Mouse (Mus musculus): Measurements from ENCODE around the gene Utp14b.

Utp14b gene

DNA sequence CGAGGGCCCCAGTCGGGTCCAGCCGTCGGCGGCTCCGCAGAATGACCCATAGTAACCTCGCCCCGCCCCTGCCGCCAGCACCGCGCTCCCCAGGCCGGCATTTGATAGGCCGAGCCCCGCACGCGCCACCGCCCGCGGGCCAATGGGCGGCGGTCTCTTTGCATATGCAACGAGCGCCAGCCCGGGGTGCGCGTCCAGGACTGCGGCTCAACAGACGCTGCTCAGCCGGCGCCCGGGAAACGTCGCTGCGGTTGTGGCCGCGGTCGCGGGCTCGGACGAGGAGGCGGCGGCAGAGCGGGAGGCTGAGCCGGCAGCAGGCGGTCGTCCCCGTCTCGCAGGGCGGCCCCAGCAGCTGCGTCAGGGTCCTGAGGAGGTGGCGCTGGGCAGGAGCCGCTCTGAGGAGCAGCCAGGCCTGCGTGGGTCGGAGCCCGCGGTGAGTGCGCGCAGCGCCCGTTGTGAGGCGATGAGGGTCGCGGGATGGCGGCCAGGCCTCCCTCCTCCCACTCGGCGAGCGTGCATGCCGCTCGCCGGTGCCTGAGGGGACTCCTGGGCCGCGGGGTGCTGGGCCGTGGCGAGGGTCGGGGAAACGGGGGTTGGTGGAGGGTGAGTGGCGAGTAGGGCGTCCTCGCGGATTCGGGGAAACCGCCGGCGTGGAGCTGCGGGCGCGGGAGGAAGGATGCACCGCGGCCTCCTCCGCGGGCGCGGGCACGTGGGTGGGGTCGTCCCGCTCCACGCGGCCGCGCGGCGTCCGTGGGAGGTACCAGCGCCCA is at the start of gene Utp14b, which contains the start of gene Acsl3:
TSS of gene Utp14b (plus strand) at position 368 of the 770 bp plus-strand sequence.
TSS of gene Acsl3 (plus strand) at position 155 of the 770 bp plus-strand sequence.
- DNase-seq, result peak; percentile 96

DNA sequence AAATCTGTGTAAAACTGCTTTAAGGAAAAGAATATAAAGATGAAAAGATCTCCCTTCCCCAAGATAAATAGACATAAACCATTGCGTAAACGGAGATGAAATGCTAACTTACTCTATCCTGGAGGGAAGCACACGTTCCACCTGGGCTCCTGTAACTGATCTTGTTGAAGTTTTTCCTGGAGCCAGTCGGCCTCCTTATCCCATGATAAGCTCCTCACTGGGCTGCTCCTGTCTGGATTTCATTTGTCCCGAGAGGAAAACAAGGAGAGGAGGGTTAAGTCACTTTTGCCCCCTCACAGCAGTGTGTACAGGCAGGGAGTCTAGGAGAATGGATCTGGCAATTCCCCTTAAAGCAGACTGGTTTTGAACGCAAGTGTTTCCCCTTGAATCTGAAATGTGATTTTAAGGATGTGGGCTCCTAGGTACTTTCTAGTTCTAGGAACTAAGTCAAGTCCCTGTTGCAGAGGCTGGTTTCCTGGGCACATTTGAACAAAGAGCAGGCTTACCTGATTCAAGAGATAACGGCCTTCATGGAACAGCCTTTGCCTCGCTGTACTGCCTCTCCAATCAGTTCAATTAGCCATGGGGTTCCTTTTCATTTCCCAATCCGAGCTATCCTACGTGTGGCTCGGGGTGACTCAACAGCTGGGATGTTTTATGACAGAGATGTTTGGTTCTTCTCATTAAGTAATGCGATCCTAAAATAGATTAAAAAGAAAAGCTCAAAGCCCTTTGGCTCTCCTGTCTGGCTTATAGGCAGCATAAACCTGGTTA is 48.5 kb upstream of the Utp14b start:
- DNase-seq, result no peak

DNA sequence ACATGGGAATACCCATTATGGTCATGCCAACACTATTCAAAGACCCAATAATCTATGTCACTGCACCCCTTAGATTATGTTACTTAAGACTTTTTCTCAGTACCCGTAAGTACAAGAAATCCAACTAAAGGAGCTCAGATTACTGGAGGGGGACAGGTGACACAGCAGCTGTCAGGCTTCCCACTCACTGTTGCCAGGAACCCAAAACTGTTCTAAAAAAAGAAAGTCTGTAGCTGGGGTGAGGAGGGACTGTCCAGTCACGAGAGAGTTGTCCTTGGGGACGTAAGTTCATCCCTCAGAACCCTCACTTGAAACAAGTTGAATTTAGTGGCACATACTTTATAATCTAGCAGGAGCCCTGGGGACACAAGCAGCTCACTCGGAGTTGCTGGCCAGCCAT is 46.8 kb upstream of the Utp14b start:
- DNase-seq, result no peak

- no peak for DNase-seq
These were observed 44.9 kb upstream of the Utp14b start for GRCm38 (mm10) chr1:78612959-78613358.

GRCm38 (mm10) chr1:78624352-78624751 is 33.5 kb upstream of the Utp14b start:
- DNase-seq, result no peak

DNA sequence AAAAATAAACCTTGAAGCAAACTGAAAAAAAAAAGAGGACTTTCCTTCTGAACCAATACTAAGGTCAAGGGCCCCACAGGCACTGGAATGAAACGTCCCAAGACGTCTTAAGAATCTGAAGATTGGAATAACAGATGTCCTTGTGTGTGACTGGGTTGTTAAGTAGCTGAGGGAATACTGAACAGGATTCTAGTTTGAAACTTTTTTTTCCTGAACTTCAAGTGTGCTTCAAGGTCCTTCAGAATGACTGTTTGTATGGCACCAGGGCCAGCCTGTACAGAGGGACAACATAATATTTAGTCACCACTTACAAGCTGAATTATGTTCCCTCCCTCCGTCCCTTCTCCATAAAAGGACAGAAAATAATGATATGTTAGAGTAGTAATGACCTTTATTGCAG is 23.4 kb upstream of the Utp14b start:
- no peak for DNase-seq

GRCm38 (mm10) chr1:78640871-78641270 is 17.0 kb upstream of the Utp14b start:
- peak; percentile 42 for DNase-seq

DNA sequence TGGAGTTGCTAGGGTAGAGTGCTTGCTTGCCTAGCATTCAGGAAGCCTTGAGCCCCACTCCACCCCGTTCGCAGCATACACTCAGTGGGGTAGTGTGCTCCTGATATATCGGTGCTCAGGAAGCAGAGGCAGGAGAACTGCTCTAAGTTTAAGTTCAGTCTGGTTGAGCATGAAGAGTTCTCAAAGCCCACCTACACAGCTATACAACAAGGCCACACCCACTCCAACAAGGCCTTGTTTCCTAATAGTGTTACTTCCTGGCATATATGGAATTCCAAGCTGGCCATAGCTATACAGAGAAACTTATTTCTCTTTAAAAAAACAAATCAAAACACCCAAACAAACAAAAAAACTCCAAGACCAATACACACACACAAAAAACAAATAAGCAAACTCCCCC is 16.0 kb upstream of the Utp14b start:
- no peak for DNase-seq

- no peak for DNase-seq
These were observed 15.6 kb upstream of the Utp14b start for GRCm38 (mm10) chr1:78642197-78642596.

DNA sequence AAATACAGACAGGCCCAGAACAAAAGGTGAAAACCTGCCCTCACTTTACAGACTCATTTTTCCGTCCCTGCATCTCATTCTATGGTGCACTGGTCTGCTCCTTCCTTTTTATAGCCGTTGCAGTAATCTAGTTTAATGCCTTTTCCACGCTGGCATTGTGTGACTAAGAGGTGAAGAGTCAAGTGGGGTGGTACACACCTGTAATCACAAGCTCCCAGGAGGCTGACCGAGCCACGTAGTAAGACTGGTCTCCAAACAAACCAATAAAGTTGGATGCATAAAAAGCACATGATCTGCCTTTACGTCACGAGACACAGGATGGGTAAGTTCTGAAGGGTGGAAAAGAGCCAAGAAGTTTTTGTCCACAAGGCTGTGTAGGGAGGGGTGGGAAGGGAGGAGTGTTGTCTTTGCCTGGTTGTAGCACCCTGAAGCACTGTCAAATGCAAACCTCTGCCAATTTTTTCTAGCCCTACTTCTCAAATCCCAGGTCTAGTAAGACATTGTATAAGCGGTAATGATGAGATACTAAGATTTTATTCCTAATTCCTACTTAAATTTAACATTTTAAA is 10.4 kb upstream of the Utp14b start:
- no peak for DNase-seq

- no peak for DNase-seq
These were observed 8.4 kb upstream of the Utp14b start for GRCm38 (mm10) chr1:78649269-78650061.

- no peak for DNase-seq
These were observed 1.4 kb upstream of the Utp14b start for GRCm38 (mm10) chr1:78656472-78656871.

- DNase-seq, result no peak
These were observed 713 bp upstream of the Utp14b start for GRCm38 (mm10) chr1:78657021-78657629.

- DNase-seq, result peak; percentile 20
These were observed 817 bp downstream of the Utp14b start for GRCm38 (mm10) chr1:78658441-78659269.

DNA sequence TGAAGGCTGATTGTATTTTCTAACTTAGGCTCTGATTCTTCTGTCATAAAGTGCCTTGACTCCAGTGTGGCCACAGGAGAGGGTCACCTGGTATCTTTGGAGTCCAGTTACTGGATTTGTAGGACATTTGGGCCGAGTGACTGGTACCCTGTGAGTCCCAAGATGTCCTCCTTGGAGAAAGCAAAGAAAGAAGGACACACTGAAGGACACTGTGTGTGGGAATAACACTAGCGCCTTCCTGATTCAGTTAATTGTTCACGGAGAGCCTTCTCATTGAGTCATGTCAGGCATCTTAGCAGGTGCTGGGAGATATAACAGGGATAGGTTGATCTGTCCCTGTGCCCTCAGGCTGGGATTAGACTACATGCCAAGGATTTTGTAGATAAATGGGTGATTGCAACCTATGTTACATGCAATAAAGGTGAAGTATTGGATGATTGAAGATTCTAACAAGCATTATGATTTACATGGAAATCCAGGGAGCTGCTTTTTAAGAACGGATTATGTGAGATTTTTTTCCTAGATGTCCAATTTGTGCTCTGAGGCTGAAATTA is 1.5 kb downstream of the Utp14b start:
- DNase-seq, result no peak

- DNase-seq, result no peak
These were observed 6.5 kb downstream of the Utp14b start for GRCm38 (mm10) chr1:78664326-78664725.

GRCm38 (mm10) chr1:78665954-78666499 is 8.2 kb downstream of the Utp14b start:
- no peak for DNase-seq

DNA sequence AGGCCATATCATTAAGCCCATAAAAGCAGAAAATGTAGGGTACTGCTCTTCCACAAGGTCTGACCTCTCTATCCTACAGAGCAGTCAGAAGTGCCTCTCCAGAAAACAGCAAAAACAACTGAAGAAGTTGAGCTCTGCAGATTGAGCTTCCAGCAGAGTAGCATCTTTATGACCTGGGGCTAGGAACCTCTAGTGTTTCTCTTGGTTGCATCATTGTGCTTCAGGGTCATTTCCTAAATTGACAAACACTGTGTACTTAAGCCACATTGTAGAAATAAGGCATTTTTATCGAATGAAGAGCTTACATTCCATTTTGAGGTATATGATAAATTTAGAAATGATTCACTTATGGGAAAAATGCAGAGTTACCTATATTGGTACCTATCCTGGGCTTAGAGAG is 8.7 kb downstream of the Utp14b start:
- no peak for DNase-seq

GRCm38 (mm10) chr1:78682291-78682690 is 24.5 kb downstream of the Utp14b start:
- no peak for DNase-seq

DNA sequence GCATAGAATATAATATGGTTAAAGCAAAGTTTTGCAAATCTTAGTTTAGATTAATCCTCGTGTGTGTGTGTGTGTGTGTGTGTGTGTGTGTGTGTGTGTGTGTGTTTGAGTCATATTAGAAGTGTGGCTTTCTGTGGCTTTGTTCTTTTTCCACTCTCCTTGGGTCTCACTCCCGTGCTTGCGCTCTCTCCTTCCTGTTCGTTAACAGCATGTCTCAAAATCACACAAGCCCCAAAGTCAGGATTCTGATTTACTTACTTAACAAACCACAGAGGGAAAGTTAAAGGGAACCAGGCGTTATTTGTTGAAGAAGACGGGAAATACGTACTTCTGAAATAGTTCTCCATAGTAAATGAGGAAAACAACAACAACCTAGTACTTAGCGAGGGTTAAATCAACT is 26.3 kb downstream of the Utp14b start:
- no peak for DNase-seq

DNA sequence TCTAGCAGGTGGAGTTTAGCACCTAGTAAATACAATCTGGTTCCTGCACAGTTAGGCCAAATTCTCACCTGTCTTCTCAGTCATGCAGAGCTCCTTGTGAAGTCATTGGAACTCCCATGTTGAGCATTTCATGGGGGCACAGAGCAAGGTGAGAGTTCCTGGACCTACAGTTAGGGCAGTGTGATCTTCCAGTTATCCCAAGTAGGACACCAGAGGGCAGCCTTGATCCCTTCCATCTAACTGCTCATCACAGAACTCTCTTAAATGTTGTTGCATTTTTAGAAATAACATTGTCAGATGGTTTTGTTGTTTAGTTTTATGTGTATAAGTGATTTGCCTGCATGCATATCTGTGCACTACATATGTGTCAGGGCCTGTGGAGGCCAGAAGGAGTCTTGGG is 29.0 kb downstream of the Utp14b start:
- DNase-seq, result peak; percentile 16
